Mouse (Mus musculus): ENCODE results near the gene Cd82.

DNA sequence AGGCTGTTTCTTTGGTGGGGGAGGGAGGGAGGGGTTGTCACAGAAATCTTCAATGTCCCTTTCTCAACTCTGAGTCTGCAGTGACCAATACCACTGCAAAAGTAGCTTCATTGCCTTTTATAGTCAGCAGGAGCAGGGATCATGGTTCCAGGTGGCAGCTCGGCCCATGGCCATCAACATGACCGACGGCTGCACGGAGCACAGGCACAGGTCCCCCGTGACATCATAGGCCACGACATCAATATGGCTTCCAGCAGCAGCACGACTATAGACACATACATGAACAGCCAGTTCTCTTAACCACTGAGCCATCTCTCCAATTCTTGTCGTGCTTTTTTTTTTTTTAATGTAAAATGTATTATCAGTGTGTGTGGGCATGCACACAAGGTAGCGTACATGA lies 48.8 kb downstream of the Cd82 start:
- TF ChIP-seq CTCF (IDR thresholded peaks at IDR 0.05; ENCODE audit: low read depth, low read length), result no peak
- TF ChIP-seq GATA2 (IDR thresholded peaks at IDR 0.05; ENCODE audit: borderline replicate concordance, low read depth, low read length), result no peak
- TF ChIP-seq POLR2AphosphoS5 (IDR thresholded peaks at IDR 0.05; ENCODE audit: insufficient replicate concordance, low read depth, low read length), result no peak
